Mouse (Mus musculus): ENCODE measurements at regions not wholly inside any gene's neighbourhood (a gene's known extent, or its start where the extent isn't known, plus 50 kb on each side); places are given as distances from the start of the nearest gene placed in this dataset.

- TF ChIP-seq CTCF (IDR thresholded peaks at IDR 0.05; ENCODE audit: borderline replicate concordance, control insufficient read depth, extremely low read depth, insufficient read depth, low read length, poor library complexity) (no peak), POLR2A (IDR thresholded peaks at IDR 0.05; ENCODE audit: control insufficient read depth, extremely low read depth, insufficient read depth, low read length, poor library complexity) (no peak)
Observed at GRCm38 (mm10) chr3:143447005-143447709, 565.4 kb upstream of the Pkn2 start.

Data from thymus, adult 2 months (tissue).